Mouse (Mus musculus) right cerebral cortex, postnatal 36 days (tissue): ENCODE measurements at regions not wholly inside any gene's neighbourhood (a gene's known extent, or its start where the extent isn't known, plus 50 kb on each side); places are given as distances from the start of the nearest gene placed in this dataset.
"Not testable (repeated sequence)": the region's sequence is repeated elsewhere in the genome, so short reads cannot be mapped to it uniquely, and the experiment has no call there.

Experiments used
- DNase-seq, 2 experiments: peaks; one replicate each; pipeline ENCODE4 v3.0.0; 2022; ENCODE audit warnings: low spot score in 2 of 2, mixed read lengths in 1 of 2

DNA sequence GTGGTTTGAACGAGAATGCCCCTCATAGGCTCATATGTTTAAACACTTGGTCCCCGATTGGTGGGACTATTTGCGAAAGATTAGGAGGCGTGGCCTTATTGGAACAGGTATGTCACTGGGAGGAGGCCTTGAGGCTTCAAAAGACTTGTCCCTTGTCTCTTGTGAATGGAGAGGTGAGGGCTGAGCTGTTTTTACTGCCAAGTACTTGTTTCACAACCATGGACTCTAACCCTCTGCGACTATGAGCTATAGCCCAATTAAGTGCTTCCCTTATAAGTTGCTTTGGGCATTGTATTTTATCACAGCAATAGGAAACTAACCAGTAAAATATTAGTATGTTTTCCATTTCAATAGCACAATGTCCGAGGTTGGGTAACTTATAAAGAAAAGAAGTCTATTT lies 511.7 kb downstream of the Bnc2 start:
- DNase-seq: no peak

DNA sequence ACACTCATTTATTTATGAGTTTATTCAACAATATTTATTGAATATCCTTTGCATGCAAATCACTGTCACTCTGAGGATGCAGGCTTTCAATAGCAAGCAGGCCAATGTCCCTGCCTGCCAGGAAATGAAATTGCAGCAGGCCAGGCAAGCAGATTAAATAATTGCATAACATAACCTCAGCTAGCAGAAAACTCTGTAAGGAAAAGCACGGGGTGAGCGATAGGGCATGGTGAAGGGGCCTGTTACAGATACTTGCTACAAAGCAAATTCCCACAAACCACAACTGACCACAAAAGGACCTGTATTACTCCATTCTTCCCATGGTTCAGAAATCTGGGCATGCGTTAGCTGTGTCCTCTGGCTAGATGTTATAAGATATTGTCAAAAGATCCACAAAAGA lies 509.8 kb downstream of the Bnc2 start:
- DNase-seq: no peak

DNA sequence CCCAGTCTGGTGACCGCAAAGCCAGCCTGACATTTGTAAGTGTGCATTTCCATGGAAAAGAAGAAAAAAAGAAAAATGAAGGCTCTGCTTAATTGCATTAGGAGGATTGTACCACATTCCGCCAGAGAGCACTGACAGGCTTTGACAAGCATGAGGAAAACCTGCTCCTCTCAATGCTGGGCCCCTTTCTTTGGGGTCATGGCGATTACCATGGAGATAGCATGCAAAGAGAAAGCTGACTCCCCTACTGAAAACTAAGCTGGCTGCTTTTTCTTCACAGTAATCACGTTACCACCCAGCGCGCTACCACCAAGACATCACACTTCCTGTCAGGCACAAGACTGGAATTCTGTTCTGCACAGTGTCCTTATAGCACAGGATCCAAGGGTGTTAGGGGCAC lies 502.2 kb downstream of the Bnc2 start:
- no peak for DNase-seq

DNA sequence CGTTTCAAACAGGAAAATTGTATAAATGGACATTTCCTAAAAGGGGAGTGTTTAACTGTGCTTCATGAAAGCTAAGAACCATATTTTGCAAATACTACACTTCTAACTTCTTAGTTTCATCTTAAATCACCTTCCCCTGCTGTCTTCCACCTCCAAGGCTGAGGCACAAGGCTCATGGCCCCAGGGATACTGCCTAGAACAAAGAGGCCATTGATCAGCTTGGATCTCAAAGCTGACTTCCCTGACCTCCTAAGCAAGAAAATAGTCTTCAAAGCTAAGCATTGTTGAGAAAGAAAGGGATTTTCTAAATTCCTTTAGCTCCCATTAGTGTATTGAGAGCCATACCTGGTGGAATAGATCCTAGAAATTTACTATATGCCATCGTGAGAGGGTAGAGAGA lies 501.6 kb downstream of the Bnc2 start:
- no peak for DNase-seq

DNA sequence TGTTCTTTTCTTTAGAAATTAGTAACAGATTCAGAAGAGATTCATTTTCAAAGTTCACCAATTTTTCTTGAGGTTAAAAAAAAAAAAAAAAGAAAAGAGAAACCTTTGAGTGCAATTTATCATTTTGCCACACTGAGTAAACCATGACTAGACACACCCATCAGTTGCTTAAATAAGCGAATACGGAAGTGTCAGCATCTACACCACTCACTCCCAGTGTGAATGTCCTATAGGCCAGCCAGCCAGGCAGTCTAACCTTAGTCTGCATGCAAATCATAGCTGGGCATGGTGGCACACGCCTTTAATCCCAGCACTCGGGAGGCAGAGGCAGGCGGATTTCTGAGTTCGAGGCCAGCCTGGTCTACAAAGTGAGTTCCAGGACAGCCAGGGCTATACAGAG lies 498.6 kb downstream of the Bnc2 start:
- DNase-seq: not testable (repeated sequence)

DNA sequence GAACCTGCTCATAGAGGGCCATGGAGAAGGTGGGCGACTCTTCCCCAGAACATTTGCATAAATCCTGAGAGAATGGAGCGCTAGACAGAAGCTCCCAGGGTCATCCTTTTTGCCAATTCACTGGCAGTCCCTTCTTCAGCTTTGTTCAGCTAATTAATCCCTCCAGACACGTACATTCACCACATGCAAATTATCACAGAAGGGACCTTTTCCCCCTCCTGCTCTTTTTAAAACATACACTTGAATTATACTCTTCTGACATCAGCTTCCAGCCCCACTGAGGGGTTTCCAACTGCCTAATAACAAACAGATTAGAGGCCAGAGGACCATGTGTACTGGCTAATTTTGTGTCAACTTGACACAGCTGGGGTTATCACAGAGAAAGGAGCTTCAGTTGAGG lies 497.2 kb downstream of the Bnc2 start:
- no peak for DNase-seq

DNA sequence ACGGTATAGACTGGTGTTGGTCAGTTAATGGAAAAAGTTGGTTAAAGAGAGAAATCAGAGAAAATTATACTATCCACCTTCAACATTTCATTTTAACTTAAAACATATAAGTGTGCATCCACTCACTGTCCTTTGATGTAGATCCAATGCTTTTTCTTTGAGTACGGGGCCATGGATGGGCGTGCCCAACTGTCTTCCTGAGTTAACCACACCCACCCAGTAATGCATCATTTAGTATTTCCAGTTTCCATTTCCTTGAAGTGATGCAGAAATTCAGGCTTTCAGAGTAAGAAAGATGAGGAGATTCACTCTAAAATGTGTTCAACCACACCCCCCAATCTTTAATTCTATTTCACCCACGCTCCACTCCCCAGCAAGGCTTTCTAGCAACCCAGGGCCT lies 490.6 kb downstream of the Bnc2 start:
- DNase-seq: no peak

DNA sequence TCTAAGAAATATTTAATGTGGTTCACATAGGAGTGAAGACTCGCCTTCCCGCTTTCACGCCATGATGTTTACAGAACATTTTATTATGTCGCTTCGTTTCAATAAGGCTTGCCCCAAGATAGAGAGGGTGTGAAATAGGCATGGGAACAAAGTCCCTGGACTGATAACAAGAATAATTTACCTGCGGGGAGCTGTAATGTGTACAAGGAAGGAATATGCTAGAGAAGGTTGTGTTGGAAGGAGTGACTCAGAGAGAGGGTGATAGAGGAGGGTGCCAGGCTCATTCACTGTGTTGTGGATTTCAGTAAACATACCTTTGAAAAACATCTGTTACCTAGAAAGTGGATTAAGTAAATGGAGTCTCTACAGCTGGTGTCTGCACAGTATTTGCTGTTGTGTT lies 490.2 kb downstream of the Bnc2 start:
- DNase-seq: no peak

DNA sequence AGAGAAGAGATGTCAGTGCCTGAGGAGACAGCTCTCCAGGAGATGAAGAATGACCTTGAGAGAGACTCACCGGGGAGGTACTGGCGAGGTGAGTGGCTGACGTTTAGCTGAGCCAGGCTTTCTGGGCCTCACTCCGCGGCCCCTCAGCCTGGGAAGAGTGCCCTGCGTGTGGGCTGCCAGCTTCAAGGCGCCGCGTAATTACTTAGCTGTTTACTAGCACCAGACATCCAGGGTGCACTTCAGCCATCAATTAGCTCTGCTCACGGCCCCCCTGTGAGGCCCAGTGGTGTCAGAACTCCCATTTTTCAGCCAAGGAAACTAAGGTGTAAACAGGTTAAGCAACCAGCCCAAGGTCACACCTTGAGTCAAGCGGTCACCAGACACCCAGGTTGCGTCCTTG lies 485.8 kb downstream of the Bnc2 start:
- no peak for DNase-seq

DNA sequence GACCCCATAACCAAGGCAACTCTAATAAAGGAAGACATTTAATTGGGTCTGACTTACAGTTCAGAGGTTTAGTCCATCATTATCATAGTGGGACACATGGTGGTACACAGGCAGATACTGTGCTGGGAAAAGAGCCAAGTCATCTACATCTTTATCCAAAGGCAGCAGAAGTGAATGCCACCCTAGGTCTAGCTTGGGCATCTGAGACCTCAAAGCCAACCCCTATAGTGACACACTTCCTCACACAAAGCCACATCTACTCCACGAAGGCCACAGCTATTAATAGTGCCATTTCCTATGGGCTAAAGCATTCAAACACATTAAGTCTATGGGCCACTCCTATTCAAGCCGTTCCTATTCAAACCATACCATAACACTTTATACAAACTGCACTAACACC lies 483.8 kb downstream of the Bnc2 start:
- no peak for DNase-seq

DNA sequence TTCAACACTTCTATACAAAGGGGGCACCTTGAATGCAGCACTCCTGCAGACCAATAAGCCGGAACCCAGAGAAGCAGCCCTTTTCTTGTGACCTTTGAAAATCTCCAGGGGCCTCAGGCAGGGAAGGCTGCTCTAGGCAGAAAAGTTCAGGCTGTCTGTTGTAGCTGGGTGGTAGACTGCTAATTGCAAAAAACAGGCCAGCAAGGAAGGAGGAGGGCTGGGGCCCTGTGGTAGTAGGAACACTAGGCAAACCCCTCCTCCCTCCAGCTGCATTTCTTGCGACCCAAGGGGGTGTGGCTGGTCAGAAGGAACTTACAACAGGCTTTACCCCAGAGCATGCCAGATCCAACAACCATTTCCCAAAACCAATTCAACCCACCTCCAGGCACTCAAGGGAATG lies 482.8 kb downstream of the Bnc2 start:
- no peak for DNase-seq

DNA sequence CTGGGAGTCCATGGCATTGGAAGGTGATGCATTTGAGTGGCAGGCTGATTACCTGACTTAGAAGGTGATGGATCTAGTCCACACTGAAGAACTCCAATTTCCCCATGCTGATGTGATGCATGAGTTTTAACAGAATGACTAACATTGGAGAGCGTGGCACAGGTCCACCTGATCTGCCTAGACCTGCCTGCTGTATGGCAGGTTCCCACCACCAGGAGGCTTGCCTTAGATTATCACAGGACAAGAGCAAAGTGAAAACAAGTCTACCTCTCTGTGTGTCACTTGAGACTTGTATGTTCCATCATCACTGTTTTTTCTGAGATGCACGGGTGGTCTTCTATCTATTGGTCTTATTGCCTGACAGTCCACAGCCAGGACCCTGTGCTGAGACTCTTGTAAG lies 478.3 kb downstream of the Bnc2 start:
- no peak for DNase-seq

DNA sequence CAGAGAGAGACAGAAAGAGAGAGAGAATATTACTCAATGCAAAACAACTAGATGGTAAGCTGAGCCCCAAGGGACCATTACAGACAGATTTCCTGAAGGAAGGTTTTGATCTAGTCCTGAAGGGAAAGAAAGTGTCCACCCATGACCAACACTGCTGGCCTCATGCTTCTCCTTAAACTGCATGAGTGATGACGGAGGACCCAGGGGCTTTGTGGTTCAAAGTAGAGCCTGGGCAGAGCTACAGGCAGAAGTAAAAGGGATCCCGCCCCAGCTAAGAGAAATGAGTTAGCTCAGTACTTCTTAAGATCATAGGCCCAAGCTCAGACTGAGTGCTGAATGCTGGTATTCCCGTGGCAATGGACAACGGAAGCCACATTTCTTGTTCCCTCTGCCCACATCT lies 476.9 kb downstream of the Bnc2 start:
- DNase-seq: no peak

DNA sequence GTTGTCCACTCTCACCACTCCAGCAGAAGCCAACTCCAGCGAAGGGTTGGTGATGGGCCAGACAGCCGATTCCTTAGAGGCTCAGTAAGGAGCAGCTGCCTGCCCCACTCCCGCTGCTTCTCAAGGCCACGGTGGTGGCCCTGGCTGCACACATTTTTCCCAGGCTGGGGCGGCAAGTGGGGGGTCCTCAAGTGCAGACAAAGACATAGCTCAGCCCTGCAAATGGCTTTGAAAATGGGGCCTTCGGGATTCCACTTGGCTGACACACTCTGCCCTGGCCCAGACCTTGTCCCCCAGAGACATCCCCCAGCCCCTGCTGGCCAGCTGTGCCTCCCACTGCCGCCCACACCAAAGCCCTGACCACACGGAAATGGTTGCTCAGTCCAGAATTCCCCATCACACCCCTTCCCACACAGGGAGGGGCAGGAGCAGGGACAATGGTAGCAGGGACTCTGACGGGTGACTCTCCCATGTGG lies 475.9 kb downstream of the Bnc2 start:
- DNase-seq: no peak

DNA sequence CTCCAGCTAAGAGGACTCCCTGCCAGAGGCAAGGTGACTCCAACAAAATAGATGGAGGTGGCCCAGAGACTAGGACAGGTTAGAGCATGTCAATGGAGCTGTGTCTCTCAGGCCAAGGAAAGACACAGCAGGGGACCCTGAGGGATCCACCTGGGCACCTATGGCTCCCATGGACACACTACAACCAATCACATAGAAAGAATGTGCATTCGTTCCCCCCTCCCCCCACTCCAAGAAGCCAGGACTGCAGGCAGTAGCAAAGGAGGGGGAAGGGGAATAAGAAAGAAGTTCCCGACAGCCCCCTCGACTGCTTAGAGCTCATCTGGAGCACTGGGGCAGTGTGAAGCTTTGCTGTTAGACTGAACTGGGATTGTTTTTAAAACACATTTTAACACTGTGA lies 474.1 kb downstream of the Bnc2 start:
- no peak for DNase-seq

DNA sequence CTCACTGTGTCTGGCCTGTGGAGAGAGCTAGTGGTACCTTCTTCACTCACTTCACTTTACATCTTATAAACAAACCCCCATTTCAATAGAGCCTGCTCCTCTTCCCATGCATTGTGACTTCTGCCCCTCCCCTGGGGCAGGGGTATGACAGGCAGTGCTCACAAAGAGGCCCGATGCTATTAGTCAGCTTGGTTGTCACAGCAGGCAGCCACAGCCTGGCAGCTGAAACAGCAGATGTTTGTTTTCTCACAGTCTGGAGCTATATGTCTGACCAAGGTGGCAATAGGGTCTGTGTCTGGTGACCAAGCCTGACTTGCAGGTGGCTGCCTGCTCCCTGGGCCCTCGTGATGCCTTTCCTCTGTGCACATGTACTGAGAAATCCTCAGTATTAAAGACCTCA lies 472.8 kb downstream of the Bnc2 start:
- no peak for DNase-seq

DNA sequence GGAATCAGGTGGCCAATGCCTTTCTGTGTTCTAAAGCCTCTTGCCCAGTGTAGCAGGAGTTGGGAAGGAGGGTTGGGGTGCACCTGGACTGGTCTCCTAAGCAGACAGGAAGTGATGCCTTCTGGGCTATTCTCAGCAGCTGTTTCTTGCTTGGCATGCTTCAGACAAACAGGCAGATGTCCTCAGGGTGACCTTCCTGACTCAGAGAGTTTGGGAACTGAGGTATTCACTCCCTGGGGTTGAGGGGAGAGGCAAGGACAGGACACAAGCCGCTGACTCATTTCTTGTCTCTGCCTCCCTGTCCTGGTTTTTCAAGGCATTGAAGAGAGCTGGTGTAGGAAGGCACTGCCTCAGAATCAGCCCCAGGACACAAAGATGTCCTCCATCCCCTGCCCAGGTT lies 471.4 kb downstream of the Bnc2 start:
- DNase-seq: no peak

DNA sequence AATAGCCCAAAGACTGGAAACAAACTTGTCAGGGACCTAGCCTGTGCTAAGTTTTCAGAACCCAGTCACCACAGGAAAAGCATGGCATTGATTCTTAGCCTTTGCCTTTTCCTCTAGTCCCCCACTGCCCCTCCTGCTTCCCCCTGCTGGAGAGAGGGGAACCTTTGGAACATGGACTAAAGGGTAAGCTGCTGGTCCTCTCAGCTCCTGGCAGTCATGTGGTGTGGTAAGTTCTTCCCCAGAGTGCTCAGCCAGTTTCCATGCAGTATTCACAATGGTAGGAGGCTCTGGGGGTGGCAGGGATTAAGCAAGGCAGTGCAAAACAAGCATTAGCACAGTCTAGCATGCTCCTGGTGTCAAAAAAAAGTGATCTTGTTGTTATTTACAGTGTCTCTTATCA lies 470.3 kb downstream of the Bnc2 start:
- no peak for DNase-seq

DNA sequence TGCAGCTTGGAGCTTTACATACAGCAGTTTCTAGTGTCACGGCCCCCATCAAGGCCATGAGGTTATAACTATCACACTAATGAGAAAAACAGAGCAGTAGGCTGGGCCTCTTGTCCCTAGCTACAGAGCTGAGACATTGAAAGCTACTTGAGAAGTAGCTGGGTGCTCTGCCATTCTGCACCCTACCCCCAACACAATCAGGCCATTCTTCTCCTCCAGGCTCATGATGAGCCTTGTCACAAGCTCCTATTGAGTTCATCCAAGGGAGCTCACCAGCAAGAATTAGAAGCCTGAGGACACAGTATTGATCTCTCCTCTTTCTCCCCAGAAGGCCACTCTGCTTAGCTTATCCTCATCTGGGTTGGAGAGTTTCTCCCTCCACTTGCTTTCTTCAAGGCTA lies 466.9 kb downstream of the Bnc2 start:
- DNase-seq: no peak

DNA sequence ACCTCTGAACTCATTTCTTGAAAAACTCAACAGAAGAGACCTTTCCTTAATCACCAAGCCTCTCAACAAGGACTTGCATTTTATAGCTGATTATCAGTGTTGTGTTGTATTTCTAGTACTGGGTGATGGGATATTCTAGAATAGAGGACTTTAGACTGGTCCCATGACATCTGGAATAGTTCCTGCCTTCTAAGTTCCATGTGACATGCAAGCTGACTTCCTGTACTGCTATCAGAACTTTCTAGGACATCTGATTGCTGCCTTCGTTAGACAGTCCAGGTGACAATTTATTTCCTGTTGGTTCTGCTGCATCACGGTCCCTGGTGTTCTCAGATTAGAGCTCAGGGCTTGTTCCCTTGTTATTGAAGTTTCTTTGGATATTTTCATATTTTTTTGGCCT lies 465.5 kb downstream of the Bnc2 start:
- DNase-seq: no peak

DNA sequence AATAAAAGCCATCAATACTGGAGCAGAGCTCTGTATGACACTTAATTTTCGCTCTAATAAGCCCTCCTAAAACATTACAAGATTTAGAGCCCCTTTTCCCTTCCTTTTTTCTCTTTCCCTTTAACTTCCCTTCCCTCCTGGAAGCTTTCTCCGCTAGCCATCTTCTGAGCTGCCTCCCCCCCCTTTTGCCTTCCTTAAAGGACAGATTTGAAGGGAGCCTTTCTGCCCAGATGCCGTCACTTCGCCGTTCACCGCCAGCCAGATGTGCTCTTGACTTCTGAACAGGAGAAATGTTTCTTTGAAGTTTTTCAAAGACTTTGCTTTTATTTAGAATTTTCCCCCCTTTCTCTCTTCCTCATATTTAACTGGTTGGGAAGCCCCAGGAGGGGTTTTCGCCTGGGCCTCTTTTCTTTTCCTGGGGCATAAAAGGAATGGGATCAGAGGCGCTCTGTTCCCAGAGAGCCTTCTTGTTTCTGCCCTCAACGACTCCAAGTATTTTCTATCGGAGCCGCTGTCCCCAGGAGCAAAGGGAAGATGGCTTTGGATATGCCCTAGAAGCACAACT lies 463.7 kb downstream of the Bnc2 start:
- DNase-seq: no peak

DNA sequence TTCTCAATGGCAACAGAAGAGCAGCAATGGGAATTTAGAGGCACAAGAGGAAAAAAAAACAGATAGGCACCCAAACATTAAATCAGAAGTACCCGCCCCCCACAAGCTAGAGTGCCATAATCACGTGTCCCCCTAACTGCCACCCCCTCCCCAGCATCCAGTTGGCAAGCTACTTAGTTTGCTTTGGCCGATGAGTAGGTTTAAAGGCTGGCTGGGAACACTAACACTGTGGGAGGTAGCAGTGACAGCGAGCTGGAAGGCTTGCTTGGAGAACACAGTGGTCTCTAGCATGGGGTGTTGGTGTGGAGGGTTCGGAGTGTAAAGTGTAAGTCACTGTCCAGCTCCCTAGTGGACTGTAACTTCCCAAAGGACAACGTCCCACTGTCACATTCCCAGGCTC lies 463.1 kb downstream of the Bnc2 start:
- DNase-seq: no peak

DNA sequence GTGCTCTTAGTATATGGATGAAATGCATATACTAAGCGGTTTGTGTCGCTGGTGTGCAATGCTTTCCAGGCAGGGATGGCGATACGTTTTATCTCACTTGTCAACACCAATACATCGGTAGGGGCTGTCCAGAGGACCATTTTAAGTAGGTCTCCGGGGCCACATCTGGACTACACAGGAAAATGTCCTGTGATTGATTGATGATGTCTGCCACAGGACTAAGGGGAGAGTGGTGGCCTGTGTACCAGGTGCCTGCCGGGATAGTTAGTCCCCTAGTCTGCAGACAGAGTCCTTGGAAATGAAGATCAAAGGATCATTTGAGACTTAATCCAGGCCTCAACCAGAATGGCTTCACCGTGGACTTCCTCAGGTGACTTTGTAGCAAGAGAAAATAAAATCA lies 460.6 kb downstream of the Bnc2 start:
- no peak for DNase-seq

DNA sequence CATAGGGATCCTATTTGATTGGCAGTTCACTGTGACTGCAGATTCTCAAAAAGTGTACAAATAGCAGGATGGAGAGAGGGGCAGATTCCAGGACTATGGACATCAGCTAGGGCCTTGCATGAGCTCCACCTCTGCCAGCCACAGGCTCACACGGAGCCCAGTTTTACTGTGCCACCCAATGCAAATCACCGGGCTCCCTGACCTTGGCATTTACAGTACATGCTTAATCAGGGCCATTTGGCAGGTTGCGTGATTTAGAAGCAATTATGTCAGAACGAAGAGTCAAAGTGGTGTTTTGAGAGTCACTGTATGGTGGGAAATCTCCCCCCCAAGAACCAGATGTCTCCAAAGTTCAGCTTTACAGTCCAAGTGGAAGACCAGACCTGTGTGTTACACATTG lies 456.1 kb downstream of the Bnc2 start:
- DNase-seq: no peak
